Mouse (Mus musculus) brain, embryonic 14.5 days (tissue): ENCODE measurements around the gene Zfp740.

ENCODE experiments used
- CTCF ChIP-seq: fragments of 200-500 bp; IDR thresholded peaks from 2 replicates; pipeline ENCODE4 v1.5.1; 2012; ENCODE audit warnings: inconsistent platforms, mild to moderate bottlenecking, moderate library complexity, borderline replicate concordance; ENCODE audit not compliant: insufficient read depth, insufficient read length; ENCODE audit errors: extremely low read depth
- POLR2A ChIP-seq: fragments of 200-500 bp; IDR thresholded peaks from 2 replicates; pipeline ENCODE4 v1.6.1; 2012; ENCODE audit warnings: mild to moderate bottlenecking, inconsistent platforms, borderline replicate concordance; ENCODE audit not compliant: poor library complexity, insufficient read depth, insufficient read length, severe bottlenecking; ENCODE audit errors: extremely low read depth

DNA sequence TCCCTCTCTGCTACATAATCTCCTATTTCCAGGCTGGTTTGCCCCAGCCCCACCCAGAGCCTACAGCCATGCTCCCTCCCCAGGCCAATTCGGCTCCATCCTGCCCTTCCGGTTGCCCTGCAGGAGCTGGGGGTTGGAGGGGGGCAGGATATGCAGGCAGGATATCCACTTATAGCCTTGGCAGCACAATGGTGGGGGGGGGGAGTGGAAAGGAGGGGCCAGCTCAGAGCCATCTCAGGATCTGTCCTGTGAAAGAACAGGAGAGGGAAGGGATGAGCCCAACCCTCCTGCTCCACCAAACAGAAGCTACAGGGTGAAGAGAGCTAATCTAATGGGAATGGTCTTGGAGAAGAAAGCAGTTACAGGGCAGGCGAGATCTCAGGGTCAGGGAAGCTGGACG, 37.6 kb downstream of the Zfp740 start:
- TF ChIP-seq CTCF (no peak), POLR2A (no peak)
